In the genomic region with DNA sequence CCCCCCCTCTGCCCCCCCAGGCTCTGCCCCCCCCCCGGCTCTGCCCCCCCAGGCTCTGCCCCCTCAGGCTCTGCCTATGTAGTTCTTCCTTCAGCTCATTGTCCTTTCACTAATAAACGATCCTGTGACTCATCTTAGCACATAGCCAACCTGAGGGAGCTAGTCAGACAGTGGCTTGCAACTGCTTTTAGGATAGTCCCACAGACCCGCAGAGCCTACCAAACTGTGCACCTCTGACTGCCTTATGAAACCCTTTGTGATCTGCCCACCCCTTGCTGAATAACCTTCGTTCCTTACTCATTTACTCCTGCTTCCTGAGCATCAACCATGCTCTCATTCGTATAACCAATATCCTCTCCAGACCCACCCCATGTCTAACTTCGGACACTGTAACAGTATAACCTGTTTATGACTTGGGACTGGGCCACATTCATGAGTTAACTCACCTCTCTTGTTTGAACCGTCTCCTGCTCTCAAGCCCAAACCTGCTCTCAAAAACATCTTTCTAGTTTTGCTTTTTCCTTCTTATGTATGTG, we compare ENCODE assay signal across 22 mouse cellular contexts. TPM values are rescaled to one million over a fixed set of nuclear protein-coding genes. Genes with fewer than 3 reads are reported as not detected.
DNase-seq lines count a peak whose midpoint lies in the region; ATAC-seq and TF ChIP-seq lines count a peak whose summit lies in the region.
"Had no signal": no experiment of that assay in that cellular context is flagged by ENCODE, and none has a peak within 500 bp of the region (broad histone marks: within the 10 kb centered on the region; RNA-seq: fewer than 3 reads in every experiment).

No protein-coding gene starts in this region.

- no peaks in the 10 kb centered on the region for H3K27me3 ChIP-seq in liver, embryonic 12.5 days (replicated peaks)
- H3K27me3 ChIP-seq in liver, postnatal 0 days (ENCODE audit: insufficient read depth, low read length): no peaks in the 10 kb centered on the region
- H3K27me3 ChIP-seq in stomach, embryonic 14.5 days (ENCODE audit: control insufficient read depth, insufficient read depth, low read length): no peaks in the 10 kb centered on the region
- H3K27me3 ChIP-seq: embryonic facial prominence, embryonic 15.5 days had no signal

- 72% methylated on average over 7 of the region's 7 CpGs for WGBS in liver, embryonic 12.5 days (ENCODE audit: insufficient replicate concordance)
- 76% methylated on average over 7 of the region's 7 CpGs for WGBS in liver, postnatal 0 days (ENCODE audit: insufficient replicate concordance)
- 79% methylated on average over 7 of the region's 7 CpGs for WGBS in stomach, embryonic 14.5 days

- TF ChIP-seq CTCF in liver, postnatal 0 days (IDR thresholded peaks at IDR 0.05; ENCODE audit: low read depth): no peak

- no peak overlapping the region for H3K4me3 ChIP-seq in liver, embryonic 12.5 days
- no peak overlapping the region for H3K4me3 ChIP-seq in liver, postnatal 0 days (ENCODE audit: low read depth, low read length)
- H3K4me3 ChIP-seq in stomach, embryonic 14.5 days (ENCODE audit: low read depth, low read length): no peak overlapping the region
- H3K4me3 ChIP-seq: embryonic facial prominence, embryonic 15.5 days had no signal

- H3K9me3 ChIP-seq in liver, embryonic 12.5 days (replicated peaks): no peaks in the 10 kb centered on the region
- no peaks in the 10 kb centered on the region for H3K9me3 ChIP-seq in liver, postnatal 0 days (ENCODE audit: low read length)
- no peaks in the 10 kb centered on the region for H3K9me3 ChIP-seq in stomach, embryonic 14.5 days (ENCODE audit: control insufficient read depth, low read depth, low read length)
- H3K9me3 ChIP-seq: embryonic facial prominence, embryonic 15.5 days had no signal

- H3K4me2 ChIP-seq in liver, embryonic 12.5 days: no peak overlapping the region
- H3K4me2 ChIP-seq in liver, postnatal 0 days (ENCODE audit: low read depth, low read length): no peak overlapping the region
- H3K4me2 ChIP-seq in stomach, embryonic 14.5 days (replicated peaks; ENCODE audit: low read depth, low read length): no peak overlapping the region
- H3K4me2 ChIP-seq: embryonic facial prominence, embryonic 15.5 days had no signal

- H3K36me3 ChIP-seq in liver, embryonic 12.5 days: peaks cover 52% of the 10 kb centered on the region
- H3K36me3 ChIP-seq in liver, postnatal 0 days (replicated peaks; ENCODE audit: insufficient read depth, low read length): peaks cover 46% of the 10 kb centered on the region
- H3K36me3 ChIP-seq in stomach, embryonic 14.5 days (ENCODE audit: control insufficient read depth, insufficient read depth, low read length): peaks cover 39% of the 10 kb centered on the region

- H3K27ac ChIP-seq in liver, embryonic 12.5 days: peak overlapping the region; percentile 66
- no peak overlapping the region for H3K27ac ChIP-seq in liver, postnatal 0 days (ENCODE audit: low read depth)
- 0 out of 2 replicates have a peak overlapping the region, but pooled peaks have one; percentile 3 for H3K27ac ChIP-seq in stomach, embryonic 14.5 days (ENCODE audit: low read length)

- no peak for ATAC-seq in liver, embryonic 12.5 days
- no peak for ATAC-seq in liver, postnatal 0 days
- no peak; the same call in 1 of the 2 replicates for ATAC-seq in stomach, embryonic 14.5 days (ENCODE audit: insufficient number of reproducible peaks, insufficient read depth, low FRiP score, low read depth)
- ATAC-seq: hindbrain, embryonic 16.5 days; midbrain, embryonic 16.5 days had no signal

- no peak for DNase-seq in liver, postnatal 0 days
- DNase-seq in A20 (ENCODE audit: low read depth, low spot score) (peak; percentile 27), adipocyte (ENCODE audit: low spot score) (peak; percentile 21)
- no peak for DNase-seq in heart, adult 11 months
- DNase-seq in frontal cortex, adult 2 months (ENCODE audit: extremely low spot score in 1 of 2, low spot score in 1 of 2): no peak
- DNase-seq in gastrocnemius, postnatal 4 days (ENCODE audit: low spot score in 2 of 2): no peak
- DNase-seq: adrenal gland, postnatal 36 days; cerebellum, adult 18-20 months; cerebellum, postnatal 25 days; gastrocnemius, postnatal 10 days; kidney, adult 11 months; kidney, postnatal 10 days; thymus, postnatal 4 days had no signal

- no peak overlapping the region for H3K9ac ChIP-seq in liver, embryonic 12.5 days
- no peak overlapping the region for H3K9ac ChIP-seq in liver, postnatal 0 days (replicated peaks)
- no peak overlapping the region for H3K9ac ChIP-seq in stomach, embryonic 14.5 days (replicated peaks; ENCODE audit: low read depth, low read length)
- H3K9ac ChIP-seq: embryonic facial prominence, embryonic 15.5 days had no signal

- TF ChIP-seq EP300 in liver, postnatal 0 days (IDR thresholded peaks at IDR 0.05; ENCODE audit: low read depth): no peak

- peaks cover 48% of the 10 kb centered on the region for H3K4me1 ChIP-seq in liver, embryonic 12.5 days
- peaks cover 9% of the 10 kb centered on the region; the same call in 1 of the 2 replicates for H3K4me1 ChIP-seq in liver, postnatal 0 days (ENCODE audit: insufficient read depth)
- H3K4me1 ChIP-seq in stomach, embryonic 14.5 days (ENCODE audit: control insufficient read depth, insufficient read depth, low read length): peaks cover 7% of the 10 kb centered on the region; the same call in 1 of the 2 replicates

RNA-seq across cellular contexts. Expression of gene Slc3a2, which starts 17.0 kb away (rescaled TPM):
- 133 and 141 TPM in 2 replicates for polyA plus RNA-seq in liver, embryonic 12.5 days (2016; fragmentation: Nextera tagmentation; extraction: Ambion mirVana)
- polyA plus RNA-seq in liver, postnatal 0 days (2015; fragmentation: Nextera tagmentation; extraction: Ambion mirVana): 64.4 and 68.0 TPM in 2 replicates
- polyA plus RNA-seq in stomach, embryonic 14.5 days (2014; fragmentation: Nextera tagmentation; extraction: Ambion mirVana): 80.8 and 91.1 TPM in 2 replicates
- polyA plus RNA-seq in frontal cortex, adult 2 months (2012; rRNA removed): 183 and 188 TPM in 2 replicates
- 10 to 100 TPM; 42.4 to 43.8 TPM for total RNA-seq in gastrocnemius, postnatal 4 days (2021)

RNA-seq across cellular contexts. Expression of gene Wdr74, which starts 29.4 kb away (rescaled TPM):
- polyA plus RNA-seq in liver, embryonic 12.5 days (2016; fragmentation: Nextera tagmentation; extraction: Ambion mirVana): 87.1 and 95.9 TPM in 2 replicates
- polyA plus RNA-seq in liver, postnatal 0 days (2015; fragmentation: Nextera tagmentation; extraction: Ambion mirVana): 36.0 and 36.8 TPM in 2 replicates
- polyA plus RNA-seq in stomach, embryonic 14.5 days (2014; fragmentation: Nextera tagmentation; extraction: Ambion mirVana): 79.4 and 85.6 TPM in 2 replicates
- polyA plus RNA-seq in frontal cortex, adult 2 months (2012; rRNA removed): 48.9 and 49.2 TPM in 2 replicates
- 10 to 100 TPM; 34.5 to 35.1 TPM for total RNA-seq in gastrocnemius, postnatal 4 days (2021)

RNA-seq across cellular contexts. Expression of gene 1700092M07Rik, which starts 34.3 kb away (rescaled TPM):
- polyA plus RNA-seq in liver, embryonic 12.5 days (2016; fragmentation: Nextera tagmentation; extraction: Ambion mirVana): 2.1 and 2.3 TPM in 2 replicates
- 0.31 and 0.43 TPM in 2 replicates for polyA plus RNA-seq in liver, postnatal 0 days (2015; fragmentation: Nextera tagmentation; extraction: Ambion mirVana)
- 1.0 and 1.9 TPM in 2 replicates for polyA plus RNA-seq in stomach, embryonic 14.5 days (2014; fragmentation: Nextera tagmentation; extraction: Ambion mirVana)
- 0.34 and 0.92 TPM in 2 replicates for polyA plus RNA-seq in frontal cortex, adult 2 months (2012; rRNA removed)
- 1 to 10 TPM in 1 of 2 experiments, not detected in 1; 2.5 TPM for total RNA-seq in gastrocnemius, postnatal 4 days (2021)
- total RNA-seq: heart, adult 8-10 months; hematopoietic stem cell, adult 5-6 weeks had no signal
- polyA plus RNA-seq: small intestine, adult 2 months had no signal

RNA-seq across cellular contexts. Expression of gene Stx5a, which starts 35.0 kb away (rescaled TPM):
- polyA plus RNA-seq in liver, embryonic 12.5 days (2016; fragmentation: Nextera tagmentation; extraction: Ambion mirVana): 56.2 and 58.4 TPM in 2 replicates
- polyA plus RNA-seq in liver, postnatal 0 days (2015; fragmentation: Nextera tagmentation; extraction: Ambion mirVana): 36.3 and 37.5 TPM in 2 replicates
- 141 and 143 TPM in 2 replicates for polyA plus RNA-seq in stomach, embryonic 14.5 days (2014; fragmentation: Nextera tagmentation; extraction: Ambion mirVana)
- polyA plus RNA-seq in frontal cortex, adult 2 months (2012; rRNA removed): 111 and 130 TPM in 2 replicates
- total RNA-seq in gastrocnemius, postnatal 4 days (2021): 10 to 100 TPM; 59.1 to 60.5 TPM

RNA-seq across cellular contexts. Expression of gene Chrm1, which starts 42.6 kb away (rescaled TPM):
- not detected in 2 replicates for polyA plus RNA-seq in liver, embryonic 12.5 days (2016; fragmentation: Nextera tagmentation; extraction: Ambion mirVana)
- not detected in 2 replicates for polyA plus RNA-seq in liver, postnatal 0 days (2015; fragmentation: Nextera tagmentation; extraction: Ambion mirVana)
- polyA plus RNA-seq in stomach, embryonic 14.5 days (2014; fragmentation: Nextera tagmentation; extraction: Ambion mirVana): 0.35 and 0.38 TPM in 2 replicates
- 78.1 and 81.1 TPM in 2 replicates for polyA plus RNA-seq in frontal cortex, adult 2 months (2012; rRNA removed)
- total RNA-seq in gastrocnemius, postnatal 4 days (2021): under 1 TPM; 0.05 to 0.10 TPM
- total RNA-seq: hematopoietic stem cell, adult 5-6 weeks had no signal
- polyA plus RNA-seq: C2C12 had no signal

Comparison
In these comparisons a context has a peak if more than half of its experiments do, and no peak if none do; other contexts are left out.
1. DNase-seq: peak in A20 (single experiment) and adipocyte (single experiment); none in liver, postnatal 0 days (single experiment), heart, adult 11 months (single experiment), frontal cortex, adult 2 months (0 of 2) and gastrocnemius, postnatal 4 days (0 of 2).